Mouse (Mus musculus) gastrocnemius, postnatal 14 days (tissue): ENCODE results near the gene Fcer1g. TPM values are rescaled to one million over a fixed set of nuclear protein-coding genes. Genes with fewer than 3 reads are reported as not detected.

ENCODE experiments used
- DNase-seq: peaks from one replicate; pipeline ENCODE4 v3.0.0; 2021; ENCODE audit warnings: mixed read lengths
- intact Hi-C: fragments of 180-260 bp; cut with DNase I; formaldehyde crosslinking; loops from one replicate; pipeline ENCODE4 v1.15.1; 2025; ENCODE audit warnings: low total_unique reads
- long read RNA-seq, 2 experiments: library from polyadenylated mRNA; stranded (forward); transcript quantifications; one replicate each; pipeline ENCODE4 v2.0.0; 2021
- total RNA-seq, 2 experiments: library from RNA; stranded (reverse); gene quantifications; 2 replicates each; pipeline ENCODE4 v1.2.3; 2021

The Fcer1g gene
- total RNA-seq, result 1 to 10 TPM; 6.3 to 7.1 TPM
- long read RNA-seq, experiment 1, partial matches to known transcripts, result 1 of 4 reads
- long read RNA-seq, experiment 1, other reads (novel, unspliced or antisense), result 1 of 4 reads
- long read RNA-seq, experiment 2, transcript Fcer1g-201 (5 exons, 674 nt), result major isoform, 8 of 8 reads
- long read RNA-seq, experiment 2, partial matches to known transcripts, result 0 of 8 reads
- long read RNA-seq, experiment 2, other reads (novel, unspliced or antisense), result 0 of 8 reads

- intact Hi-C loops, result no loop called here
- DNase-seq, result no peak
These were observed at the start of gene Fcer1g for GRCm38 (mm10) chr1:171234126-171234525. Gene Fcer1g, minus strand, starts transcription at chr1:171234365.

DNA sequence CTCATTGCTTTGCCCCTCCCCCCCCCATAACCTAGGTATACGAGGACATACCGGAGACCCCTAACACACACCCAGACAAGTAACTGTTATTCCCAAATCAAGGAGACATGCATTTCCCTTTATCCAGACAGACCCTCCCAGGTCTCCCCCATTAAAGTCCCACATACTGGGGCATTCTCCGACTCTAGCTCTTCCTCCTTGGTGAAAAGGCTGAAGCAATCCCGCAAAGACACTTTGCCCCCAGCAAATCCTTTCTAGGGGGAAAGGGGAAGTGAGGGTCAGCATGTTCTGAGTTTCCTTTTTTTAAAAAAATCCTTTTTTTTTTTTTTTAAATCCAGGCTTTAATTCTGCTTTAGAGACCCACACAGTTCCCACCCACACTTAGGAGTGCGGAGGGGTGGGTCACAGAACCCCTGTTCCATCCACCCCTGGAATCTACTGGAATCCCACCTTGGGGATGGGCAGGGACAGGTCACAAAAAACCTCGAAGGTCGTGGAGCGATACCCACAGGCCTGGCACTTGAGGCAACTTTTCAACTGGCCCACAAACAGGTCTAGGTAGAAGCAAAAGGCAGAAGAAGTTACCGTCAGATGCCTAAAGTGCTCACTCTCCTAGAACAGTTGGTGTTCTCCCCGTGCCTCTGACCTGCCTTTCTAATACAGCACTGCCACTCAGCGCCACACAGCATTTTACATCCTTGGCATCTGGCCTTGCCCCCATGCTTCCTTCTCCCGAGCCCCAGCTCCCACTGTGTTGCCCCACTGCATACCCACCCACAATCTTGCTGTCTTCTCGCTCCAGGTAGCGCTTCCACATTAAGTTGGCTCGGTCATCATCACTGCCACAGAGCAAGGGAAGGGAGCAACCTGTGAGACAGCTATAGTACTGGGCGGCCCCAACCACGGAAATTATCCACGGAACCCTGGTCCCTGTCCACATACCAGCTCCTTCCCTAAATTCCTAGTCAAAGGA lies 49.3 kb upstream of the Fcer1g start:
- DNase-seq, result no peak
- intact Hi-C loops, result no loop called here

DNA sequence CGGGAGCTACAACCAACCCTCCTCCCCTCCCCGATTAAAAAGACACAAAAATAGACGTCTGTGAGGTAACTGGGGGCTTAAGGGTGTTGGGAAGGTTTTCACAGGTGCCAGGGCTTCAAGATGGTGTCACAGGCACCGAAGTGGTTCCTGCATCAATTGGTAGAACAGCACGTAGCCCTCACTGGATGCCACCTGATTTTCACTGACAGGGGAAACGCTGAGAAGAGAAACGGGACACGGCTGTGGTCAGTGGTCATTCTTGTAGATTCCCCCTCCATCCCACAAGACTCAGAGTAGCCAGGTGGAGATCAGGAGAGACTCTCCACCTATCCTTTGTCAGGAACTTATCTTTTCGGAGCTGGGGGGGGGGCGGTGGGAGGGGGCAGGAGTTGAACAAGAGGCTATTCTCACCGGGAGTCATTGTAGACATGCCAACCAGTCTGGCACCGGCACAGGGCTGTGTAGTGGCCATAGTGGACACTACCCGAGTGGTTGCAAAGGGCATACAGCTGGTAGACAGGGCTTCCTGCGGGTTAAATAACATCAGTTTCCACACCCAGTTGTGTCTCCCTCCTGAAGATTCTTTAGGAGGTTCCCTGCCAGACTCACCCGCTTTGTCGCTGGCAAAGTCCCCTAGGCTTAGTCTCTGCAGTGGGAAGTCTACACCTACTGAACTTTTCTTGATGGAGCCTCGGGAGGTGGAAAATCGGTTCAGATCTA lies 48.1 kb upstream of the Fcer1g start:
- intact Hi-C loops, result no loop called here
- no peak for DNase-seq

DNA sequence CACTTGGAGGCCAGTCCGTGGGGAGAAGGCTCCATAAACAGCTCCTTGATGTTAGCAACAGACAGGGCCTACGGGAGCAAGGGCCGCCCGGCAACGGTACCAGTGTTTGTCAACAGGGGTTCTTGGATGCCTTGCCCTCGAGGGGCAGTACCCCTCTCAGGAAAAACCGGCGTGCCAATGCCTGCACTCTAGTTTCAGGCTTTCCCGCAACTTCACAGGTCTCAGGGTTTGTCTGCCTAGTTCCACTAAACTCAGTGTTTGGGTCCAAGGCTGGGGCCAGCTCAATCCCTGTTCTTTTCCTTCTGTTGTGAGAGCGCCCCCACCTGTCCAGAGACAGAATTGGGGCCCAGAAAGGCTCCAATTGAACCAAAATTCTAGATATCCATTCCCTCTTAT lies 47.4 kb upstream of the Fcer1g start:
- intact Hi-C loops, result no loop called here

GRCm38 (mm10) chr1:171280916-171281527 lies 46.9 kb upstream of the Fcer1g start, which contains the start of gene Ppox:
Gene Ppox, minus strand, starts transcription at chr1:171281186.
- intact Hi-C loops, result no loop called here
- peak; percentile 88 for DNase-seq

More for the DNA sequence above, 47.4 kb upstream of the Fcer1g start:
- DNase-seq, result peak; percentile 81

GRCm38 (mm10) chr1:171280250-171280915 lies 46.2 kb upstream of the Fcer1g start:
- intact Hi-C loops, result no loop called here
- DNase-seq, result no peak

DNA sequence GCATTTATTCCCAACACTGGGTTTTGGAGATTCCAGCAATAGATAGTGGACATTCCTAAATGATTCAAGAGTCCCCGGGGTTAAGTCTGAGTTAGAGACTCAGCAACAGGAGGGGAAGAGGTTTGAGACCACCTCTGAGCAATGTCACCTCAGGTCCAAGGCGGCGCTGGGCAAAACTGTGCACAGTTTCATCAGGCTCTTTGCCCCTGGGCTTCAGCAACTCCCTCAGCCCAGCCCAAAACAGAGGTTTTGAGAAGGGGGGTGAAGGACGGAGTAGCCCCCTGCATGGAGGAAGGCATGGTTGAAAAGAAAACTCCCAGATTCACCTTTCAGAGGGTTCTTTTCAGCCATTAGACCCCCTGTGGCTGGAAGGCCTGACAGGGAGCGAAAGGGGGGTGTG lies 45.6 kb upstream of the Fcer1g start:
- DNase-seq, result no peak
- intact Hi-C loops, result no loop called here

GRCm38 (mm10) chr1:171279012-171279705 lies 45.0 kb upstream of the Fcer1g start:
- intact Hi-C loops, result no loop called here

DNA sequence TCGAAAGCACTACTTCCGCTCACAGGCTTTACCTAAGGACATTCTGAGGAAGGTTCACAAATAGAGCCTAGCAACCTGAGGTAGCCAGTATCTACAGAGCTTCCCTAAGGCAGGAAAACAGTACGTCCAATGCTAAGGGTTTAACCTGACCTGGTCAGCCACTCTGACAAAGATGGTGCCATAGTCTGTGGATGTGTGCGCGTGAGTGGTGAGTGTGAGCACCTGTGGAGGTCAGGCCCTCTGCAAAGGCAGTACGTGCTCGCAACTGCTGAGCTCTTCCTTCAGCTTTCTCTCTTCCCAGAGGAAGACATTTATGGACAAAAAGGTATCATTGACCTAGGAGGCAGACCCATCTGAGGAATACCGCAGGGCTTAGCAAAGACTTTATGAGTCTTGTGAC lies 44.3 kb upstream of the Fcer1g start:
- no peak for DNase-seq
- intact Hi-C loops, result no loop called here

More at GRCm38 (mm10) chr1:171279012-171279705, 45.0 kb upstream of the Fcer1g start:
- DNase-seq, result no peak

- intact Hi-C loops, result no loop called here
- no peak for DNase-seq
These were observed 43.6 kb upstream of the Fcer1g start for GRCm38 (mm10) chr1:171277736-171278135.

DNA sequence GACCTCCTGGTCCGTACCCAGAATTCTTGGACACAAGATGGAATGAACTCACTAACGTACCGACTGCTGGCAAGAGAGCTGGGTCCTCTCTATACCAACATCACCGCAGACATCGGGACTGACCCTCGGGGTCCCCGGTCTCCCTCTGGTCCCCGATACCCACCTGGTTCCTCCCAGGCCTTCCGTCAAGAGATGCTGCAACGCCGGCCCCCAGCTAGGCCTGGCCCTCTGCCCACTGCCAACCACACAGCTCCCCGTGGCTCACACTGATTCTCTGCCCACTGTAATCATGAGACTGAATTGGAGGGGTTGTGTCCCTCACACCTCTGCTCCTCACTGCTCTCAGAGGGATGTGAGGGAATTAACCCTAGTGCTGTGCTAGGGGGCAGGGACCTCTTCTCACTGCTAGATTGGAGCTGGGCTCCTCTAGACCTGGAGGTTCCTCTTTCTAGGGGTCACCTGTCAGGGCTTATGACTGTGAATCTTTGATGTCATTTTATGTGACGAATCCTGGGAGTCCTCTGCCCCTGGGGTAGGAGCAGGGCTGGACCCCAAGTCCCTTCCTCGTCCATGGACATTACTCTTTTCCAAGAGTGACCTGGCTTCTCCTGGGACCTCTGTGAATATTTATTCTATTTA lies 42.1 kb upstream of the Fcer1g start:
- intact Hi-C loops, result no loop called here
- no peak for DNase-seq

DNA sequence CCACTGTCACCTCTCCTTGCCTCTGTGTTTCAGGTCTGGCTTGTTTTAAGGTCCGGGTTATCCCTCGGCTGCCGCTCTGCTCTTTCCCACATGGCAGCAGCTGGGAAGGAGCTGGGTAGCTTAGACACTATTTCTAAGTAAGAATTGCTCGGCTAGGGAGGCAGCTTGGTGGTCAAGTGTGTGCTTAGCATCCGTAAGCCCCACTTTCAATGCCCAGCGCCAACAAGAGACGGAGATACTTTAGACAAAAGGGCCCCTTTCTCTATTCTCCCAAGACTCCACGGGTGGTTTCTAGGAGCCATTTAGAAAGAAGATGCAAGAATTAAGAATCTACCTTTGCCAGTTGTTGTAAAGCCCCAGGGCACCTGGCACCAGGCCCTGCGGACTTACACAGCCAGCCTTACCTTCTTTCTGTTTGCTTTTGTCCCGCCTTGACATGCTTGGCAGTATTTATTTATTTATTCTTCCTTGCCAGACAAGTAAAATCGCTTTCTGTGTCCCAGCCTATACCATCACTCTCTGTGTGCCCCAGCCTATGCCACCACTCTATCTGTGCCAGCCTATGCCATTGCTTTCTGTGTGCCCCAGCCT lies 41.1 kb upstream of the Fcer1g start:
- no peak for DNase-seq
- intact Hi-C loops, result no loop called here

DNA sequence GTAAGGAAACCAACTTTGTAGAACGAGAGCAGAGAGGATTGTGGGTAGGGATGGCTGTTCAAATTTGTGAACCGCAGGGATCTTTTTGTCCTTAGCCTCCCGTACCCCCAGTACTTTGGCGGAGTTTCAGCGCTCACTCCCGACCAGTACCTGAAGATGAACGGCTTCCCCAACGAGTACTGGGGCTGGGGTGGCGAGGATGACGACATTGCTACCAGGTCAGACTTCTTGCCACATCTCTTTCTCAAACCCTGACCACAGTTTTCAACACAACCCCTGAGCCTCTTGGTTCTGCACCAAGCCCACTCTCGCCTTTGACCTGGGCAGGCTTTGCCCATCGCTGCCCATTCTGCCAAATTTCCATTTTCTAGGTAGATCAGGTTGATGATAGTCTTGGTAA lies 40.0 kb upstream of the Fcer1g start:
- intact Hi-C loops, result no loop called here
- DNase-seq, result no peak

GRCm38 (mm10) chr1:171272086-171272485 lies 37.9 kb upstream of the Fcer1g start:
- intact Hi-C loops, result no loop called here
- DNase-seq, result no peak

DNA sequence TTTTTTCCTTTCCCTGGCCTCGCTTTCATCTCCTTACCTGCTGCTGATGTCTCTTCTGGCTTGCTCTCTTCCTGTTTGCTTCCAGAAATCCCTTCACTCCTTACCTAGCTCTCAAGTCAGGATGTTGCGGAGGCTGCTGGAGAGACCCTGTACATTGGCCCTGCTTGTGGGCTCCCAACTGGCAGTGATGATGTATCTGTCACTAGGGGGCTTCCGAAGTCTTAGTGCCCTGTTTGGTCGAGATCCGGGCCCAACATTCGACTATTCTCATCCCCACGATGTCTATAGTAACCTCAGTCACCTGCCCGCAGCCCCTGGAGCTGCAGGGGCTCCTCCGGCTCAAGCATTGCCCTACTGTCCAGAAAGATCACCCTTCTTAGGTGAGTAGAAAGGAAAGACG lies 37.5 kb upstream of the Fcer1g start:
- DNase-seq, result no peak
- intact Hi-C loops, result no loop called here

- intact Hi-C loops, result no loop called here
- DNase-seq, result no peak
These were observed 37.0 kb upstream of the Fcer1g start for GRCm38 (mm10) chr1:171271196-171271595.

- DNase-seq, result no peak
- intact Hi-C loops, result no loop called here
These were observed 36.4 kb upstream of the Fcer1g start for GRCm38 (mm10) chr1:171270573-171270900.
